ENCODE assay signal across 12 mouse cellular contexts in the genomic region with DNA sequence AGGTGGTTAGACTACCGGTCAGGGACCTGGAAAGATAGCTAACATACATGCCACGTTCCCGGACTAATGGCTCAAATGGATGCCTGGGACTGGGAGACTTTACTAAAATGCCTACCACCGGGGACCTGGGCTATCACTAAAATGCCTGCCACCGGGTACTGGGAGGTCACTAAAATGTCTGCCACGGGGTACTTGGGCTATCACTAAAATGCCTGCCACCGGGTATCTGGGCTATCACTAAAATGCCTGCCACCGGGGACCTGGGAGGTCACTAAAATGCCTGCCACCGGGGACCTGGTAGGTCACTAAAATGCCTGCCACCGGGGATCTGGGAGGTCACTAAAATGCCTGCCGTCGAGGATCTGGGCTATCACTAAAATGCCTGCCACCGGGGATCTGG. TPM values are rescaled to one million over a fixed set of nuclear protein-coding genes. Genes with fewer than 3 reads are reported as not detected.
DNase-seq lines count a peak whose midpoint lies in the region; ATAC-seq and TF ChIP-seq lines count a peak whose summit lies in the region.
"Not testable (repeated sequence)": the region's sequence is repeated elsewhere in the genome, so short reads cannot be mapped to it uniquely, and the experiment has no call there.
"Had no signal": no experiment of that assay in that cellular context is flagged by ENCODE, and none has a peak within 500 bp of the region (broad histone marks: within the 10 kb centered on the region; RNA-seq: fewer than 3 reads in every experiment).

No protein-coding gene starts in this region.

- not testable (repeated sequence) for H3K27ac ChIP-seq in cortical plate, adult 2 months (ENCODE audit: insufficient read depth, low read length); forebrain, embryonic 14.5 days (ENCODE audit: low read depth, low read length); heart, embryonic 15.5 days; intestine, embryonic 16.5 days (ENCODE audit: low read length); limb, embryonic 13.5 days; lung, embryonic 14.5 days (ENCODE audit: low read depth); midbrain, postnatal 0 days (ENCODE audit: low read depth, low read length)

- 71% methylated on average over 10 of the region's 13 CpGs for WGBS in forebrain, embryonic 14.5 days
- 39% methylated on average over 12 of the region's 13 CpGs for WGBS in heart, embryonic 15.5 days
- WGBS in intestine, embryonic 16.5 days: 37% methylated on average over 10 of the region's 13 CpGs
- WGBS in limb, embryonic 13.5 days: 50% methylated on average over 12 of the region's 13 CpGs
- WGBS in lung, embryonic 14.5 days: 44% methylated on average over 10 of the region's 13 CpGs
- 61% methylated on average over 10 of the region's 13 CpGs for WGBS in midbrain, postnatal 0 days

- not testable (repeated sequence) for TF ChIP-seq POLR2A in cortical plate, adult 2 months (IDR thresholded peaks at IDR 0.05; ENCODE audit: extremely low read depth, insufficient read depth, low read length)

- not testable (repeated sequence) for TF ChIP-seq CTCF in cortical plate, adult 2 months (IDR thresholded peaks at IDR 0.05; ENCODE audit: extremely low read depth, insufficient read depth, low read length); lung, embryonic 14.5 days (IDR thresholded peaks at IDR 0.05; ENCODE audit: low read depth); midbrain, postnatal 0 days (IDR thresholded peaks at IDR 0.05)

- not testable (repeated sequence) for H3K9me3 ChIP-seq in forebrain, embryonic 14.5 days (replicated peaks; ENCODE audit: control insufficient read depth, low read length); heart, embryonic 15.5 days (replicated peaks); intestine, embryonic 16.5 days (ENCODE audit: control insufficient read depth, low read length); limb, embryonic 13.5 days; lung, embryonic 14.5 days (ENCODE audit: low read depth, low read length); midbrain, postnatal 0 days (ENCODE audit: low read length)

- DNase-seq in forebrain, embryonic 14.5 days (ENCODE audit: low spot score); lung, embryonic 14.5 days; midbrain, postnatal 0 days (ENCODE audit: low spot score): not testable (repeated sequence)

- peak overlapping the region; percentile 61; the same call in 1 of the 2 replicates for H3K4me2 ChIP-seq in forebrain, embryonic 14.5 days (ENCODE audit: low read length)
- H3K4me2 ChIP-seq in heart, embryonic 15.5 days: peak overlapping the region; percentile 73
- H3K4me2 ChIP-seq in intestine, embryonic 16.5 days (ENCODE audit: low read depth, low read length): peak overlapping the region; percentile 65; the same call in 1 of the 2 replicates
- H3K4me2 ChIP-seq in limb, embryonic 13.5 days (replicated peaks): peak overlapping the region; percentile 78
- H3K4me2 ChIP-seq in lung, embryonic 14.5 days: peak overlapping the region; percentile 59; the same call in 1 of the 2 replicates
- H3K4me2 ChIP-seq in midbrain, postnatal 0 days (ENCODE audit: low read depth, low read length, poor library complexity, severe bottlenecking): peak overlapping the region; percentile 58

- H3K36me3 ChIP-seq in forebrain, embryonic 14.5 days (ENCODE audit: control insufficient read depth, insufficient read depth, low read length); heart, embryonic 15.5 days; intestine, embryonic 16.5 days (ENCODE audit: control insufficient read depth, insufficient read depth, low read length); limb, embryonic 13.5 days; lung, embryonic 14.5 days (ENCODE audit: insufficient read depth); midbrain, postnatal 0 days (ENCODE audit: insufficient read depth, low read length): not testable (repeated sequence)

- H3K4me3 ChIP-seq in cortical plate, adult 2 months (ENCODE audit: insufficient read depth, low read length): peak overlapping the region; percentile 44; the same call in 1 of the 2 replicates
- not testable (repeated sequence) for H3K4me3 ChIP-seq in forebrain, embryonic 14.5 days (ENCODE audit: low read depth, low read length)
- peak overlapping the region; percentile 47 for H3K4me3 ChIP-seq in heart, embryonic 15.5 days
- H3K4me3 ChIP-seq in intestine, embryonic 16.5 days (ENCODE audit: low read length): peak overlapping the region; percentile 36; the same call in 1 of the 2 replicates
- H3K4me3 ChIP-seq in limb, embryonic 13.5 days: peak overlapping the region; percentile 45
- H3K4me3 ChIP-seq in lung, embryonic 14.5 days (ENCODE audit: low read depth, low read length): peak overlapping the region; percentile 37; the same call in 1 of the 2 replicates
- H3K4me3 ChIP-seq in midbrain, postnatal 0 days (ENCODE audit: low read depth, low read length): peak overlapping the region; percentile 36; the same call in 1 of the 2 replicates

- ATAC-seq in forebrain, embryonic 14.5 days; heart, embryonic 15.5 days (replicated peaks; ENCODE audit: insufficient number of reproducible peaks, insufficient read depth, low FRiP score, low read depth); intestine, embryonic 16.5 days; limb, embryonic 13.5 days (ENCODE audit: low FRiP score, low read depth); lung, embryonic 14.5 days (ENCODE audit: insufficient read depth); midbrain, postnatal 0 days (ENCODE audit: low FRiP score): not testable (repeated sequence)

- H3K9ac ChIP-seq in forebrain, embryonic 14.5 days (ENCODE audit: low read length); heart, embryonic 15.5 days; intestine, embryonic 16.5 days (ENCODE audit: low read depth, low read length); limb, embryonic 13.5 days; lung, embryonic 14.5 days; midbrain, postnatal 0 days (replicated peaks; ENCODE audit: low read length, poor library complexity, severe bottlenecking): not testable (repeated sequence)

- not testable (repeated sequence) for H3K27me3 ChIP-seq in forebrain, embryonic 14.5 days (replicated peaks; ENCODE audit: control insufficient read depth, insufficient read depth, low read length)
- peaks cover 50% of the 10 kb centered on the region for H3K27me3 ChIP-seq in heart, embryonic 15.5 days
- peaks cover 18% of the 10 kb centered on the region for H3K27me3 ChIP-seq in intestine, embryonic 16.5 days (replicated peaks; ENCODE audit: control insufficient read depth, insufficient read depth, low read length)
- peaks cover 32% of the 10 kb centered on the region for H3K27me3 ChIP-seq in limb, embryonic 13.5 days
- peaks cover 12% of the 10 kb centered on the region for H3K27me3 ChIP-seq in lung, embryonic 14.5 days (ENCODE audit: insufficient read depth, low read length)
- peaks cover 20% of the 10 kb centered on the region for H3K27me3 ChIP-seq in midbrain, postnatal 0 days (ENCODE audit: insufficient read depth, low read length)

- not testable (repeated sequence) for H3K4me1 ChIP-seq in cortical plate, adult 2 months (ENCODE audit: control insufficient read depth, insufficient read depth, low read length); forebrain, embryonic 14.5 days (ENCODE audit: control insufficient read depth, insufficient read depth, low read length); heart, embryonic 15.5 days (replicated peaks); intestine, embryonic 16.5 days (ENCODE audit: control insufficient read depth, insufficient read depth, low read length); limb, embryonic 13.5 days; lung, embryonic 14.5 days (ENCODE audit: insufficient read depth); midbrain, postnatal 0 days (ENCODE audit: insufficient read depth, low read length)

RNA-seq across cellular contexts. Expression of a gene that starts 26.6 kb away (rescaled TPM):
- 0.59 TPM in 1 of 2 replicates, not detected in the other for polyA plus RNA-seq in cortical plate, adult 2 months (2012; rRNA removed)
- polyA plus RNA-seq in forebrain, embryonic 14.5 days (2014; fragmentation: Nextera tagmentation; extraction: Ambion mirVana): not detected in 2 replicates
- not detected in 2 replicates for polyA plus RNA-seq in heart, embryonic 15.5 days (2015; fragmentation: Nextera tagmentation; extraction: Ambion mirVana)
- polyA plus RNA-seq in intestine, embryonic 16.5 days (2015; fragmentation: Nextera tagmentation; extraction: Ambion mirVana): not detected in 2 replicates
- polyA plus RNA-seq in limb, embryonic 13.5 days (2015; fragmentation: Nextera tagmentation; extraction: Ambion mirVana): not detected in 2 replicates
- not detected in 2 replicates for polyA plus RNA-seq in lung, embryonic 14.5 days (2014; fragmentation: Nextera tagmentation; extraction: Ambion mirVana)
- 2.0 TPM in 1 of 2 replicates, not detected in the other for total RNA-seq in midbrain, postnatal 0 days (2014; rRNA removed)
- polyA plus RNA-seq in midbrain, postnatal 0 days (2015; fragmentation: Nextera tagmentation; extraction: Ambion mirVana): 0.63 TPM in 1 of 2 replicates, not detected in the other
- total RNA-seq: adrenal gland, adult 18-20 months; gastrocnemius, postnatal 25 days; heart, postnatal 25 days; left cerebral cortex, postnatal 10 days had no signal
- polyA plus RNA-seq: kidney, adult 2 months had no signal

RNA-seq across cellular contexts. Expression of a gene that starts 34.2 kb away (rescaled TPM):
- 0.49 and 0.73 TPM in 2 replicates for polyA plus RNA-seq in cortical plate, adult 2 months (2012; rRNA removed)
- polyA plus RNA-seq in forebrain, embryonic 14.5 days (2014; fragmentation: Nextera tagmentation; extraction: Ambion mirVana): not detected in 2 replicates
- polyA plus RNA-seq in heart, embryonic 15.5 days (2015; fragmentation: Nextera tagmentation; extraction: Ambion mirVana): 0.26 TPM in 1 of 2 replicates, not detected in the other
- 0.17 and 0.23 TPM in 2 replicates for polyA plus RNA-seq in intestine, embryonic 16.5 days (2015; fragmentation: Nextera tagmentation; extraction: Ambion mirVana)
- 0.56 and 0.61 TPM in 2 replicates for polyA plus RNA-seq in limb, embryonic 13.5 days (2015; fragmentation: Nextera tagmentation; extraction: Ambion mirVana)
- 0.32 and 0.64 TPM in 2 replicates for polyA plus RNA-seq in lung, embryonic 14.5 days (2014; fragmentation: Nextera tagmentation; extraction: Ambion mirVana)
- not detected in 2 replicates for total RNA-seq in midbrain, postnatal 0 days (2014; rRNA removed)
- polyA plus RNA-seq in midbrain, postnatal 0 days (2015; fragmentation: Nextera tagmentation; extraction: Ambion mirVana): 0.20 and 0.21 TPM in 2 replicates
- total RNA-seq: gastrocnemius, postnatal 25 days; heart, postnatal 25 days had no signal
